Mouse (Mus musculus) erythroblast, embryonic 14.5 days (primary cell): ENCODE measurements at regions not wholly inside any gene's neighbourhood (a gene's known extent, or its start where the extent isn't known, plus 50 kb on each side); places are given as distances from the start of the nearest gene placed in this dataset.

Experiments used
- GATA1 ChIP-seq: IDR thresholded peaks from 2 replicates; pipeline ENCODE4 v1.6.1; 2012; ENCODE audit warnings: low read length, inconsistent platforms, mixed read lengths
- TAL1 ChIP-seq: IDR thresholded peaks from 3 replicates; pipeline ENCODE4 v1.6.1; 2012; ENCODE audit warnings: low read length, inconsistent platforms, mixed read lengths

DNA sequence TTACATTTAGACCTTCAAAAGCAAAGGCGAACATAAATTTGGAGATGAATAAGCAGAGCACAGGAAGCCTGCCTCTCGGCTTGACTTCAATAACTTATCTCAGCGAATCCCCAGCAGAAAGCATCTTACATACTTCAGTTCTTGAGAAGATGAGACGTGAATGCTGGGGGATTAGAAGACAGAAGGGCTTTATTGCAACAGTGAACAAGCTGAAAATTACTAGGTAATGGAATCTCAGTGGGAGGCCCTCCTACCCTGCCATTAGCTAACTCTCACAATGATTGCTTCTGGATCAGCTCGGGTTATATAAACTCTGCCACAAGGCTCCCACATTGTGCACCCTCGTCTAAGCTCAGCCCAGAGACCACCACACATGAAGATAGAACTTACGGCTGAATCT, 770.9 kb upstream of the Auts2 start:
- TF ChIP-seq GATA1 (no peak), TAL1 (no peak)
